Mouse (Mus musculus) liver, adult 2 months (tissue): ENCODE results near the gene Ifit3.

Experiments used
- CTCF ChIP-seq: fragments of 200-500 bp; IDR thresholded peaks from 2 replicates; pipeline ENCODE4 v1.5.1; 2011; ENCODE audit warnings: low read depth, low read length, control low read depth
- POLR2A ChIP-seq: fragments of 200-500 bp; IDR thresholded peaks from 2 replicates; pipeline ENCODE4 v1.6.1; 2011; ENCODE audit warnings: low read length, control low read depth; ENCODE audit not compliant: insufficient read depth; ENCODE audit errors: extremely low read depth

DNA sequence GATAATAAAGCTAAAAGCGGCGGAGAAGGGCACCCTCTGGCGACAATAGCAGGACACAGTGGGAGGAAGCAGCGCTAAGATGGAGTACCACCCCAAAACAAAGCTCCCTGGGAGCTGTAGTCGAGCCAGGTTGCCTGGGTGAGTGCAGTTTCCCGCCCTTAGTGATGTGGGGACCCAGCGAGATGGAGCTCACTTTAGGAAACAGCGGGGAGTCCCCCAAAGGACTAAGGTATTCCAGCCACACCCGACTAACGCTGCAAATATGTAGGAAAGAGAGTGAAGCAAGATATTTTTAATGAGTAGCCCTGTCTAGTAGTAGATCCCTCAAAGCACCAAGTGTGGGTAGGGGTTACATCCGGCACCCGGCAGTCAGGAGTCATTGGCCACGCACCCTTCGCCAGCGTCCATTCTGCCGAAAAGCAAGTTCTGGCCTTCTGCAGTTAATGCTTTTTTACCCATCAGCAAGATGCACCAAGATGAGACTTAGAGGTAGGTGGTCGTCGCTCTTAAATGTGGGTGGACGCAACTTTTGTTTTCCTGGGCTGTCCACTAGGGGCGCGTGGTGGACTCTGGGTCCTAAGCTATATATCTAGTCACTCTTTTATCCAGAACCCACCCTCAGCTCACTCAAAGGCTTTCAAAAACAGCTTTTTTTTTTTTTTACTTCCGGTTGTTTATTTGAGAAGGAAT, 32.7 kb upstream of the Ifit3 start, which contains the start of gene Ifit2:
- peak; percentile 86 for TF ChIP-seq CTCF
- no peak for TF ChIP-seq POLR2A
